In genomic region chr14:23014747-23015286, GRCm38 (mm10) we compare ENCODE assay signal across 8 mouse cellular contexts.
DNase-seq lines count a peak whose midpoint lies in the region; ATAC-seq and TF ChIP-seq lines count a peak whose summit lies in the region.

No protein-coding gene starts in this region.

- H3K36me3 ChIP-seq in kidney, postnatal 0 days (ENCODE audit: insufficient read depth, low read length) = no peaks in the 10 kb centered on the region
- H3K36me3 ChIP-seq in midbrain, embryonic 15.5 days (replicated peaks) = no peaks in the 10 kb centered on the region

- WGBS in kidney, postnatal 0 days = 30% methylated on average over 2 of the region's 2 CpGs
- WGBS in midbrain, embryonic 15.5 days = 50% methylated on average over 2 of the region's 2 CpGs

- no peak overlapping the region for H3K4me3 ChIP-seq in kidney, postnatal 0 days (replicated peaks; ENCODE audit: low read depth, low read length)
- H3K4me3 ChIP-seq in midbrain, embryonic 15.5 days = no peak overlapping the region

- TF ChIP-seq CTCF in kidney, postnatal 0 days (IDR thresholded peaks at IDR 0.05; ENCODE audit: low read depth) = no peak

- H3K4me1 ChIP-seq in kidney, postnatal 0 days (replicated peaks; ENCODE audit: insufficient read depth, low read length) = peaks cover 11% of the 10 kb centered on the region; the same call in 1 of the 2 replicates
- peaks cover 11% of the 10 kb centered on the region for H3K4me1 ChIP-seq in midbrain, embryonic 15.5 days

- no peak for ATAC-seq in kidney, postnatal 0 days (replicated peaks; ENCODE audit: low FRiP score, low read depth)
- ATAC-seq in midbrain, embryonic 15.5 days (replicated peaks) = peak; percentile 52; the same call in 1 of the 2 replicates
- no peak for ATAC-seq in CD4-positive, CD25-positive, alpha-beta regulatory T cell, adult 4 months

- H3K9ac ChIP-seq in kidney, postnatal 0 days (ENCODE audit: low read depth, low read length) = no peak overlapping the region
- no peak overlapping the region for H3K9ac ChIP-seq in midbrain, embryonic 15.5 days

- no peaks in the 10 kb centered on the region for H3K9me3 ChIP-seq in kidney, postnatal 0 days (replicated peaks; ENCODE audit: low read length)
- no peaks in the 10 kb centered on the region for H3K9me3 ChIP-seq in midbrain, embryonic 15.5 days

- DNase-seq in adrenal gland, postnatal 10 days = peak; percentile 28
- DNase-seq in adrenal gland, adult 8-10 months = no peak
- peak; percentile 38 for DNase-seq in cerebellum, adult 11 months
- peak; percentile 53 for DNase-seq in forelimb bud, embryonic 11.5 days (ENCODE audit: low read depth, low spot score)
- peak; percentile 75 for DNase-seq in kidney, postnatal 0 days (ENCODE audit: low spot score)
- DNase-seq in spleen, postnatal 10 days (ENCODE audit: low spot score in 2 of 2) = no peak

- H3K27me3 ChIP-seq in kidney, postnatal 0 days (ENCODE audit: insufficient read depth, low read length) = no peaks in the 10 kb centered on the region
- no peaks in the 10 kb centered on the region for H3K27me3 ChIP-seq in midbrain, embryonic 15.5 days (replicated peaks)

- H3K4me2 ChIP-seq in kidney, postnatal 0 days (ENCODE audit: low read length) = 0 out of 2 replicates have a peak overlapping the region, but pooled peaks have one; percentile 8
- no peak overlapping the region for H3K4me2 ChIP-seq in midbrain, embryonic 15.5 days

- peak overlapping the region; percentile 74 for H3K27ac ChIP-seq in kidney, postnatal 0 days
- H3K27ac ChIP-seq in midbrain, embryonic 15.5 days = peak overlapping the region; percentile 26

Comparison
In these comparisons a context has a peak if more than half of its experiments do, and no peak if none do; other contexts are left out.
1. DNase-seq: peak in adrenal gland, postnatal 10 days (single experiment), cerebellum, adult 11 months (single experiment), forelimb bud, embryonic 11.5 days (single experiment) and kidney, postnatal 0 days (single experiment); none in adrenal gland, adult 8-10 months (single experiment) and spleen, postnatal 10 days (0 of 2).